Mouse (Mus musculus) layer of hippocampus, adult 9-10 months (tissue): ENCODE measurements at regions not wholly inside any gene's neighbourhood (a gene's known extent, or its start where the extent isn't known, plus 50 kb on each side); places are given as distances from the start of the nearest gene placed in this dataset.

ENCODE experiments used
- DNase-seq: peaks from one replicate; pipeline ENCODE4 v3.0.0; 2022; ENCODE audit warnings: low spot score

DNA sequence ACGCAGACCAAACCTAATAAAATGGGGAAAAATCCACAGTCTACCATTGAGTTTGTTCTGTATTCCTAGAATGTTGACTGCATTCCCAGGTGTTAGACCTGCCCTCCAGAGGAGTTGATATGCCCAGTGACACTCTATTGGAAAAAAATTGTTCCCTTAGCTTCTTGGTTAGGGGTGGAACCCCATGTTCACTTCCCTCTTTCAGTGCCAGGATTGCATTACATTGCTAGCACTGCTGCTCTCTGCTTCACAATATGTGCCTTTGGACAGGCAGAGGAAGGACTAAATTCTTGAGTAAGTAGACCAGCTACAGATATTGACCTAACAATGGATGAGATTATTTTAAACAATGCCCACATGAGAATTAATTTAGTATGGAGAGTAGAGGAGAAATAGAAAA lies 607.3 kb upstream of the Nr5a2 start:
- no peak for DNase-seq

GRCm38 (mm10) chr1:137565573-137566048 lies 605.4 kb upstream of the Nr5a2 start:
- DNase-seq: no peak

DNA sequence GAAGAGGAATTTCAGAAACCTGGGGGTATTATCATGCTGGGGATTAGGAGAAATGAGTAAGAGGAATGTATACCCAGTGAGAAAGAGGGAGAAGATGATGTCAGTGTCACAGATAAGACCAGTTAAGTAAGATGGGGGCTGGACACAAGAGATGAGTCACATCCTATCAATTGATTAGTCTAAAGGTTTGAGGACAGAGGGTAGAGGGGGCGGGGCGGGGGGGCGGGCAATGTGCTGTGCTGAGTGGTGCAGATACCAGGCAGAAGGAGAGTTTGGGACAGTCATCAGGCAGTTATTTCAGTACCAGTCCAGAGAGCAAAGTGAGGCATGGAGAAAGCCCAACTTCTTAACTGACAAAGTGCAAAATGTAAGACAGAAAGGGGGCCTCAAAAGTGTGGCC lies 601.4 kb upstream of the Nr5a2 start:
- no peak for DNase-seq

- no peak for DNase-seq
Measured at GRCm38 (mm10) chr1:137560389-137561268, 600.4 kb upstream of the Nr5a2 start.

- no peak for DNase-seq
Measured at GRCm38 (mm10) chr1:137549659-137550058, 589.4 kb upstream of the Nr5a2 start.

GRCm38 (mm10) chr1:137545666-137546065 lies 585.4 kb upstream of the Nr5a2 start:
- DNase-seq: peak; percentile 31

GRCm38 (mm10) chr1:137543828-137544227 lies 583.6 kb upstream of the Nr5a2 start:
- no peak for DNase-seq

DNA sequence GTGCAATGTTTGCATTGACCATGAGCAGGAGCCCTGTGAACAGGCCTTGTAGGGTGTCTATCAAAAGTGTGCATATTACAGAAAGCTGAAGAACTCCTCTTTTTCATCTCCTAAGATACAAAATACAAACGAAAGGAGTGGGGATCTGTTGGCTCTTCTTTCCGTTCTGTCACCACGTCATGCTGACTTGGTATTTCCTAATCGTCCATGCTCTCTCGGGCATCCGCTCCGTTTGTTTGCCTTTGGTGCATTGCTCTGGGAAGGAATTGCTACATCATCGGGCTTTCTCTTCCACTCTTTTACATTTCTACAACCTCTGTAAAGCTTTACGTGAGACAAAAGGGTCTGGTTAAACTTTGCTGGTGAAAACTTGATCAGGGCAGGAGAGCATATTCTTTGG lies 581.2 kb upstream of the Nr5a2 start:
- no peak for DNase-seq

DNA sequence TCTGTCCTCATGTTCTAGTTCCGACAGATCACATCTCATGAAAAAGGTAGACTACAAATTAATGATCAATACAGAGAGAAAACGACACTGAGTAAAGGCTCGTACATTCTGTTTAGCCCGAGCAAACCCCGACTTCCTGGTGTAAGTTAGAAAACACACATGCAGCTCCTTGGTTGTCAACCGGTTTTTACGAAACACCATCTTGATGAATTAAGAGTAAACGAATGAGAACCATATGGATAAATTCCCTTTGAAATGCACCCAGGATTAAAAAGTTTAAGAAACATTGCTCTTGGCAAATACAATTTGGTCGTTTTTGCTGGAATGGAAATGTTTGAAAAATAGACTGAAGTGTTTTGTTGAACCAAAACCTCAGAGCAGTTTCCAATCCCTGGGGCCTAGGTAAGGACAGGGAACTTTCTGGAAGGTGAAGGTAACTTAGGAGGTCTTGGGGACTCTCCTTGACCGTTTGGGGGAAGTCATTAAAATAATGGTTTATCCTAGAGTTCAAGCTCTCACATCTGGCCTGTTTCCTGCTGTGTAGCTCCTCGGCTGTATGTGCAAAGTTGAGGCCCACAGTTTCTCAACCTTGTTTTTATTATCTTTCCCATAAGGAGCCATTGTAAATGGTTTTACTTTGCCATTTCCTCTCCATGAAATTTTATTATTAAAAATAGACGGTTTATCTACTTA lies 579.3 kb upstream of the Nr5a2 start:
- no peak for DNase-seq

DNA sequence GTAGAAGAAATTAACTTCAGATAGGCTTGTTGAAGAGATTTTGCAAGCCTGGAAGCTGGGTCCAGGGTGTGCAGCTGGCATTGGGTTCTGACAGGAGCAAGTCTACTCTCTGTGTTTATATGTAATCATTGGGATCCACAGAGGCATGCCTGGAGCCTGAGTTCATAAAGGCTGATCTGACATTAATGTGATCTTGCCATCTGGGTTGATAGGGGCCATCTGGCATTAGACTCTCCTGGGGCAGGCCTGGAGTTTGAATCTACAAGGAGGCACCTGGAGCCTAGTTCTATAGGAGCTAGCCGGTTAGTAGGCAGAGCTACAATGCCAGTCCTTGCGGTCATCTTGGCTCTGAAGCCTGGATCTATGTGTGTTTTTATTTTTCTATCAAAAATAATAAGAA lies 554.5 kb upstream of the Nr5a2 start:
- no peak for DNase-seq

DNA sequence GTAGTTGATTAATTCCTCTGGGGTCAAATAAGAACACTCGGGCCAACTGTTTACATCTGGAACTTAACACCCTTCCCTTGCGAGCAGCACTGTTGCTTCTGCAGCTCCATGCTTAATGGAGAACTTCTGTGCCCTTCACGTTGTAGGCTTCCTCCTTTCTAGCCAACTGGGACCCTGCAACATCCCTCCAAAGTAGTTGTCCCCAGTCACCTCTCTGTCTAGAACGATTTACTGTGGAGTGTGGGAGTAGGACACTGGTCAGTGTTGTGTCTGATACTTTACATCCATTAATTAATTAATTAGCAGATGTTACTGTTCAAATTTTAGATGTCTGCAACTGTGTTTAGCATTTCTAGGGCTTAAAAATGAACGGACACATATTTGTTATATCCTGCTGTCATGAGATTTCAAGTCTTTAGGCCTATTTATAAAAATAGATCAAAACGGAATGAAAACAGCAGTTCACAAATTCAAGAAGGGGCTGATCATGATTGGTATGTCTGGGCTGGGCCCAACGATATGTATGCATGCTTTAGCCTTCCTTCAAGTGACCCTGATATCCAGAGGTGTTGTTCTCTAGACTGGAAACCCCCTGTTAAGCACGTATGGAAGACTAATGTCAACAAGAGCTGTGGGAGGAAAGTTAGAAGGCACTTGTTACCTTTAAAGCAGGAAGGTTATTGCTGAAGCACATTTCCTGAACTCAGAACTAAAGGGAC lies 543.6 kb upstream of the Nr5a2 start:
- no peak for DNase-seq

- DNase-seq: no peak
Measured at GRCm38 (mm10) chr1:137488226-137488625, 528.0 kb upstream of the Nr5a2 start.

DNA sequence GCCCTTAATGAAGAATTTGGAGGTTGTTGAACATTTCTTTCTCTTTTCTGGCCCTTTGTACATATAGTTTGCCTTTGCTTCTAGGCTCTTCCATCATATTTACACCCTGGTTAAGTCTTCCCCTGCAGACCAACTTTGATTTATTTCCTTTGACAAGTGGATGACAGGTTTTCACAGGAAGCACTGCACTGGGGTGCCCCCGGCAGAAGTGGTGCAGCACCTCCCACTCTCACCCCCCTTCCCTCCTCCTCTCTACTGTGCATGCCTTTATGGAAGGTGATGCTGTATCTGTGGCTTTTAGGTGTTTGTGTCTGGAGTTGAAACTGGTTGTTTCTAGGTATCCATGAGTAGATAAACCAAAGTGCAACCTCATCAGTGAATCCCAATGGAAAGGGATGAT lies 518.2 kb upstream of the Nr5a2 start:
- DNase-seq: no peak

DNA sequence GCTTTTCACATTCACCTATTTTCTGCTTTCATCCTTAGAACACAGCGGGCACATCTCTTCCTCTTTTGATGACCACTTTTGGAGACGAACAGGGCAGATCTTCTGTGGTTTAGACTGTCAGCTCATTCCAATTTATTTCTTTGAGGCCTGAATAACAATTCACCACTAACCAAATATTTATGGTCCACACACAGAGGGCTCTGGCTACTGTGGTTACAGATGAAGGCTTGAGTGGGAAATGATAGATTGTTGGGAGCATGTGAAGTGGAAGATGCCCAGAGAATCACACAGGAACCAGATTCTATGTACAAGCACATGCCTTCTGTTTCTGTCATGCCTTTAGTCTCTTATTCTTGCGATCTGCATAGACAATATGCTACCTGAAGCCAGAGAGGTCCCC lies 517.0 kb upstream of the Nr5a2 start:
- no peak for DNase-seq

- DNase-seq: no peak
Measured at GRCm38 (mm10) chr1:137474858-137475257, 514.6 kb upstream of the Nr5a2 start.

DNA sequence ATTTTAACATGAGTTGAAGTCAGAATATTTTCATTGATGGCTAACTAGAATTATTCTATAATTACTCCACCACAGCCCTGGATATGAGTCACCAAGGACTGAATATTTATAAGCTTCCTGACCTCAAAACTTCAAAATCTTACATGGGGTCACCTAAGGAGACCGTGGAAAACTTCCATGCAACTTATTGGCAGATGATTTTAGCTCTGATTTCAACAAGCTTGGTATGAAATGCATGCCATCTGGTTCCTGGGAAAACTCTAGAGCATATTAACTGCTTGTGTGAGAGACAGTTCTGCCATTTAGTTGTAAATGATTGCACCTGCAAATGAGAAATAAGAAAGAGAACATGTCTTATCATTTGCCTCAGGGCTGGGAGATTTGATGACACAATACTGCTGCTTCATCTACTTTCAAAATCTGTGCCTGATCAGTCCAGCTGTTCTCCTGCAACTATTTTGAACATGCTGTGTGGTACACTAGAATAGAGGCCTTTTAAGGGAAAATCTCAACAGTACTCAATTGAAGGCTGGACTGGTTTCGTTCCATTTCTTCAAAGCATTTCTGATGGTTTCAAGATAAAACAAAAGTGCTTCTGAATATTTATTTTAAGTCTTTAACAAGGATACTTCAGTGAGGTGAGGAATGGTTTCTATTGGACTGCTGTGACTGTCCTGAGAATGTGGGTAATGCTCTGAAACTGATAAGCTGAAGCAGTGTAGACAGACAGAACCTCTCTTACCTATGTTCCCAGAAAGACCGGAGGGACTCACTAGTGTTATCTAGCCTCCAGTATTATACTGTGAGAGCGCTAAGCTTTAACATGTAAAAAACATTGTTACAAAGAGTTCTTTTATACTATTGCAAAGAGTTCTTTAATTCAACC lies 513.8 kb upstream of the Nr5a2 start:
- peak; percentile 38 for DNase-seq

- no peak for DNase-seq
Measured at GRCm38 (mm10) chr1:137464971-137465370, 504.7 kb upstream of the Nr5a2 start.

GRCm38 (mm10) chr1:137461189-137461588 lies 500.9 kb upstream of the Nr5a2 start:
- DNase-seq: no peak

GRCm38 (mm10) chr1:137453446-137454208 lies 493.4 kb upstream of the Nr5a2 start:
- DNase-seq: peak; percentile 20

- no peak for DNase-seq
Measured at GRCm38 (mm10) chr1:137452749-137453148, 492.5 kb upstream of the Nr5a2 start.

GRCm38 (mm10) chr1:137446497-137446896 lies 486.2 kb upstream of the Nr5a2 start:
- DNase-seq: no peak
